Mouse (Mus musculus) lung, embryonic 16.5 days (tissue): ENCODE measurements around the gene D10Jhu81e. TPM values are rescaled to one million over a fixed set of nuclear protein-coding genes. Genes with fewer than 3 reads are reported as not detected.

Source experiments
- ATAC-seq: fragments of 200-750 bp; cut with Nextera tagmentation; 2 replicates; pipeline ENCODE4 v1.8.0; 2017; ENCODE audit warnings: low read depth, mild to moderate bottlenecking, moderate library complexity
- H3K27ac ChIP-seq: fragments of 300-500 bp; sonication (generic); 2 replicates; pipeline ENCODE4 v1.5.1; 2014; ENCODE audit warnings: mild to moderate bottlenecking, control low read depth, low read length
- H3K27me3 ChIP-seq: fragments of 300-500 bp; sonication (generic); 2 replicates; pipeline ENCODE4 v1.6.1; 2014; ENCODE audit warnings: low read depth, low read length, mixed read lengths; ENCODE audit not compliant: control insufficient read depth, insufficient read depth
- H3K36me3 ChIP-seq: fragments of 300-500 bp; sonication (generic); 2 replicates; pipeline ENCODE4 v1.6.1; 2014; ENCODE audit warnings: low read length; ENCODE audit not compliant: control insufficient read depth, insufficient read depth
- H3K4me1 ChIP-seq: fragments of 300-500 bp; sonication (generic); replicated peaks from 2 replicates; pipeline ENCODE4 v1.6.1; 2014; ENCODE audit warnings: low read length, mixed read lengths; ENCODE audit not compliant: control insufficient read depth, insufficient read depth
- H3K4me2 ChIP-seq: fragments of 300-500 bp; sonication (generic); 2 replicates; pipeline ENCODE4 v1.6.1; 2014; ENCODE audit warnings: low read depth, low read length, control low read depth
- H3K4me3 ChIP-seq: fragments of 300-500 bp; sonication (generic); 2 replicates; pipeline ENCODE4 v1.5.1; 2014; ENCODE audit warnings: mild to moderate bottlenecking, low read length, control low read depth
- H3K9ac ChIP-seq: fragments of 300-500 bp; sonication (generic); 2 replicates; pipeline ENCODE4 v1.6.1; 2014; ENCODE audit warnings: low read length, control low read depth
- H3K9me3 ChIP-seq: fragments of 300-500 bp; sonication (generic); 2 replicates; pipeline ENCODE4 v1.6.1; 2016; ENCODE audit warnings: low read length; ENCODE audit not compliant: control insufficient read depth
- WGBS: fragments of 180-500 bp; shearing (Covaris S2); extraction: QIAGEN DNeasy Blood & Tissue Kit; methylation state at CpG from one replicate; pipeline ENCODE4 v1.1.7; 2014; 5-methylcytosine and 5-hydroxymethylcytosine counted together
- polyA plus RNA-seq: library from polyadenylated mRNA; unstranded; fragments of >200 nt; fragmentation: Nextera tagmentation; extraction: Ambion mirVana; gene quantifications from 2 replicates; pipeline ENCODE4 v1.2.1, GENCODE M21; 2015

The D10Jhu81e gene
- polyA plus RNA-seq, 1 experiment from 2014 or later: 35.8 TPM

- Histone ChIP-seq H3K4me3 (no peak overlapping the region), H3K27me3 (no peaks in the 10 kb centered on the region), H3K36me3 (no peaks in the 10 kb centered on the region), H3K9me3 (no peaks in the 10 kb centered on the region), H3K9ac (no peak overlapping the region), H3K4me2 (no peak overlapping the region), H3K4me1 (peaks cover 28% of the 10 kb centered on the region), H3K27ac (peak overlapping the region; percentile 93)
- 52% methylated on average over 11 of the region's 11 CpGs for WGBS
- ATAC-seq: 0 out of 2 replicates have a peak, but pooled peaks have one; percentile 5
These were observed 29.9 kb downstream of the D10Jhu81e start for GRCm38 (mm10) chr10:78139572-78140250.

- Histone ChIP-seq H3K4me3 (no peak overlapping the region), H3K27ac (peak overlapping the region; percentile 93), H3K4me2 (0 out of 2 replicates have a peak overlapping the region, but pooled peaks have one; percentile 34), H3K36me3 (no peaks in the 10 kb centered on the region), H3K9me3 (no peaks in the 10 kb centered on the region), H3K27me3 (no peaks in the 10 kb centered on the region), H3K9ac (0 out of 2 replicates have a peak overlapping the region, but pooled peaks have one; percentile 44), H3K4me1 (peaks cover 32% of the 10 kb centered on the region)
- 13% methylated on average over 14 of the region's 14 CpGs for WGBS
- ATAC-seq: peak; percentile 89
These were observed 30.6 kb downstream of the D10Jhu81e start for GRCm38 (mm10) chr10:78138812-78139523.

GRCm38 (mm10) chr10:78137191-78137590, 32.4 kb downstream of the D10Jhu81e start:
- no peak overlapping the region for H3K4me3 ChIP-seq
- no peaks in the 10 kb centered on the region for H3K36me3 ChIP-seq
- no peak overlapping the region for H3K9ac ChIP-seq
- H3K9me3 ChIP-seq: no peaks in the 10 kb centered on the region
- H3K4me2 ChIP-seq: no peak overlapping the region
- H3K27ac ChIP-seq: no peak overlapping the region
- H3K4me1 ChIP-seq: peaks cover 32% of the 10 kb centered on the region
- WGBS: 89% methylated on average over 3 of the region's 3 CpGs
- H3K27me3 ChIP-seq: no peaks in the 10 kb centered on the region
- no peak for ATAC-seq

- no peak for ATAC-seq
- no peak overlapping the region for H3K4me2 ChIP-seq
- H3K27me3 ChIP-seq: no peaks in the 10 kb centered on the region
- no peak overlapping the region for H3K27ac ChIP-seq
- H3K9ac ChIP-seq: no peak overlapping the region
- WGBS: 61% methylated on average over 5 of the region's 5 CpGs
- H3K4me1 ChIP-seq: peaks cover 32% of the 10 kb centered on the region
- no peak overlapping the region for H3K4me3 ChIP-seq
- no peaks in the 10 kb centered on the region for H3K9me3 ChIP-seq
- H3K36me3 ChIP-seq: no peaks in the 10 kb centered on the region
These were observed 33.6 kb downstream of the D10Jhu81e start for GRCm38 (mm10) chr10:78135947-78136346.

GRCm38 (mm10) chr10:78134975-78135798, 34.4 kb downstream of the D10Jhu81e start:
- 8% methylated on average over 14 of the region's 14 CpGs for WGBS
- H3K4me1 ChIP-seq: peaks cover 32% of the 10 kb centered on the region
- no peaks in the 10 kb centered on the region for H3K36me3 ChIP-seq
- peak overlapping the region; percentile 49 for H3K27ac ChIP-seq
- peak overlapping the region; percentile 8; the same call in 1 of the 2 replicates for H3K4me3 ChIP-seq
- ATAC-seq: peak; percentile 16; the same call in 1 of the 2 replicates
- no peaks in the 10 kb centered on the region for H3K9me3 ChIP-seq
- peak overlapping the region; percentile 43 for H3K4me2 ChIP-seq
- H3K27me3 ChIP-seq: no peaks in the 10 kb centered on the region
- peak overlapping the region; percentile 31; the same call in 1 of the 2 replicates for H3K9ac ChIP-seq

- Histone ChIP-seq H3K27ac (no peak overlapping the region), H3K4me2 (no peak overlapping the region), H3K9ac (no peak overlapping the region), H3K4me3 (no peak overlapping the region), H3K9me3 (no peaks in the 10 kb centered on the region), H3K36me3 (no peaks in the 10 kb centered on the region), H3K27me3 (no peaks in the 10 kb centered on the region), H3K4me1 (peaks cover 29% of the 10 kb centered on the region)
- ATAC-seq: no peak
- 65% methylated on average over 4 of the region's 4 CpGs for WGBS
These were observed 35.2 kb downstream of the D10Jhu81e start for GRCm38 (mm10) chr10:78134400-78134799.

- Histone ChIP-seq H3K27me3 (no peaks in the 10 kb centered on the region), H3K27ac (no peak overlapping the region), H3K9ac (peak overlapping the region; percentile 8; the same call in 1 of the 2 replicates), H3K4me2 (no peak overlapping the region), H3K4me3 (no peak overlapping the region), H3K9me3 (no peaks in the 10 kb centered on the region), H3K4me1 (peaks cover 12% of the 10 kb centered on the region), H3K36me3 (no peaks in the 10 kb centered on the region)
- no peak for ATAC-seq
- 79% methylated on average over 4 of the region's 4 CpGs for WGBS
These were observed 39.6 kb downstream of the D10Jhu81e start for GRCm38 (mm10) chr10:78129998-78130397.

GRCm38 (mm10) chr10:78129423-78129822, 40.2 kb downstream of the D10Jhu81e start:
- H3K4me3 ChIP-seq: no peak overlapping the region
- H3K27me3 ChIP-seq: no peaks in the 10 kb centered on the region
- peak overlapping the region; percentile 8; the same call in 1 of the 2 replicates for H3K9ac ChIP-seq
- peak; percentile 77 for ATAC-seq
- H3K36me3 ChIP-seq: no peaks in the 10 kb centered on the region
- no peak overlapping the region for H3K27ac ChIP-seq
- WGBS: 33% methylated on average over 11 of the region's 11 CpGs
- H3K9me3 ChIP-seq: no peaks in the 10 kb centered on the region
- H3K4me2 ChIP-seq: no peak overlapping the region
- peaks cover 6% of the 10 kb centered on the region for H3K4me1 ChIP-seq

GRCm38 (mm10) chr10:78128647-78129046, 40.9 kb downstream of the D10Jhu81e start:
- H3K4me1 ChIP-seq: peaks cover 5% of the 10 kb centered on the region; the same call in 1 of the 2 replicates
- ATAC-seq: no peak
- H3K4me2 ChIP-seq: no peak overlapping the region
- no peak overlapping the region for H3K4me3 ChIP-seq
- H3K27me3 ChIP-seq: no peaks in the 10 kb centered on the region
- no peak overlapping the region for H3K9ac ChIP-seq
- no peaks in the 10 kb centered on the region for H3K9me3 ChIP-seq
- WGBS: 73% methylated on average over 2 of the region's 2 CpGs
- no peaks in the 10 kb centered on the region for H3K36me3 ChIP-seq
- no peak overlapping the region for H3K27ac ChIP-seq
